Mouse (Mus musculus) monocyte, adult 2 months (primary cell): Measurements from ENCODE around the gene Pgm1.
A peak's percentile ranks its signal among the peaks of the same experiment; 100 is the strongest.

Experiments
- DNase-seq, 2 experiments: peaks; one replicate each; pipeline ENCODE4 v3.0.0; 2022; ENCODE audit warnings: low spot score in 2 of 2, low read depth in 1 of 2

The Pgm1 gene

DNA sequence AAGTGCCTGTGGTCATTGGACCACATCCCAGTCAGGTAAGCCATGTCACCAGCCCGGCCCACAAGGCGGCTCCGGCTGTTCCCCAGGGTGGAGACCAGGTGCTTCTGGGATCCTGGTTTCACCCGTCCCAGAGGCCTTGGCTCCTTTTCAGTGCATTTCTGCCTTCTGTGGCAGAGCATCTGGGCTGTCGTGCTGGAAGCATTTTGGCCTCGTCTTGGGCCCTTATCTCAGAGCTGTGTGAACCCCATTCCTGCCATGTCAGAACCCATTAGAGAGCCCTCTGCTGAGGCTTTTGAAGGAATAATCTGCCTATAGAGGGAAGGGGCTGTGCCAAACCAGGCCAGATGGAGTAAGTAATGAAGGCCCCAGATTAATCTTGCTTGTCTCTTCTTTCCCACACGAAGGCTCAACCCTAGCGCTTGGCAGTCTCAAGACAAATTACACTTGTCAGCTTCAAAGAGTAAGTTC is 80.0 kb downstream of the Pgm1 start:
- DNase-seq = no peak

DNA sequence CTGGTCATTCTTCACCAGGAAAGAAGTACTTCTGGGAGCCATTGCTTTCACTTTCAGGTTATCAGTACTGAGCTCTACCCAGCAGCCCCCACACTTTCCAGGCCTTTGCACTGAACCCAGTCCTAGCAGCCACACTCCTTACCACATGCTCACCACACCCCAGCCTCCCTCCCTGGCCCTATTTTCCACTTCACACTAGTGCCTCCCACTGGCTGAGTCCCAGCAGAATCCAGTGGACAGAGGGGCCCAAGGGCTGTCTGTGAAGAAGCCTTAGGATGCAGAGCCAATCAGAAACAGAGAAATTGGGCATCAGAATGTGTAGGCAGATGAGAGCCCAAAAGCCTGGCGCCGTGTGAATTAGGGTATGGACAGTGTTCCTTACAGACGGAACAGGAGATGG is 81.7 kb downstream of the Pgm1 start:
- DNase-seq = no peak

DNA sequence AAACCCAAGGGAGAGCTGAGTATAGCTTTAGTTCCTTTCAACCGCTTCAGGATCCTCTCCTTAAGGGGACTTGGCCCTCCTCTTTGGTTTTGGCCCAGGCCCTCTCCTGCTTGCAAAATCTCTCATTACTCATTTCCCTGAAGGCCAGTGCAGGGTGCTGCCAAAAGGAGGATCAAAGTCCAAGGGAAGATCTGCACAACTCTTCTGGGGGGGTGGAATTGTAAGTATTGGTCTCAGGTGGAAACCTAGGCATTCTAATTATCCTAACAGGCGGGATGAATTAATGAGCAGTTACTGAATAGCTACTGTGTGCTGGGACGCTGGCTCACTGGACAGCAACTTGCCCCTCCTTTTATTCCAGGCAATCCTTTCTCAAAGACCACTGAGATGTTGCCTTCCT is 82.3 kb downstream of the Pgm1 start:
- no peak for DNase-seq

GRCm38 (mm10) chr4:100012361-100013035 is 83.3 kb downstream of the Pgm1 start:
- no peak for DNase-seq

- no peak for DNase-seq
These were observed 98.6 kb downstream of the Pgm1 start for GRCm38 (mm10) chr4:100027773-100028172.

- peak in 1 of 2 experiments; percentile 7 for DNase-seq
These were observed 99.4 kb downstream of the Pgm1 start for GRCm38 (mm10) chr4:100028641-100029040.

- DNase-seq = no peak
These were observed 102.1 kb downstream of the Pgm1 start for GRCm38 (mm10) chr4:100031270-100031669.

- DNase-seq = no peak
These were observed 103.4 kb downstream of the Pgm1 start for GRCm38 (mm10) chr4:100032608-100033007.

DNA sequence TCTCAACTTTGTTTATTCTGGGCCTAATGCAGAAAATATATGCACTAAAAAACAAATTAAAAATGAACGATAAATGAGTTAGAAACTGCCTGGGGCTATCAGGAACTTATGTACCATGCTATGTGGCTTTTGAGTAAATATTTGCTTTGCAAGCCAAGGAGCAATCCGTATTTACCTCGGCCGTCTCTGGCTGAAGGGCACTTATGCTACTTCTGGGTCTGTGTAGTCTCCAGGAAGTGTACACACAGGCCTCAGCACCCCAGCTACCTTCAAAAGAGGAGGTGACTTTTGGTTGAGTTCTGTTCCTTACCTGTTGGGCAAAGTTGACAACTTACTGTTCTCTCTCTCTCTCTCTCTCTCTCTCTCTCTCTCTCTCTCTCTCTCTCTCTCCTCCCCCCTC is 104.7 kb downstream of the Pgm1 start:
- no peak for DNase-seq

DNA sequence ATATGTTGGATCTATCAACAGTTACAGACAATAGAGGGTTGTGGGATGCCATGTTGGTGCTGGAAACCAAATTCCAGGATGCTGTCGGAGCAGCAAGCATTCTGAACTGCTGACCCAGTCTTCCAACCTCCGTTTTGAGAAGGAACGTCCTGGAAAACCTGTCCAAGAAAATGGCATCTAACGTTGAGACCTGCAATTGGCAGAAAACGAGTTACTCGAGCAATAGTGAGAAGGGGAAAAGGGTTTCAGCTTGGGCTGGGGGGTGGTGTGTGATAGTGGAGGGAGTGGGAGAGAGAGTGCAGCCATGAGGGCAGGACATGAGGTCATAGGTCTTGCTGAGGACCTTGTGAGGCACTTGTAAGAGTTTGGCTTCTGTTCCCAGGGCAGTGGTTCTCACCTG is 105.8 kb downstream of the Pgm1 start:
- no peak for DNase-seq

- DNase-seq = no peak
These were observed 106.8 kb downstream of the Pgm1 start for GRCm38 (mm10) chr4:100035919-100036554.
